Mouse (Mus musculus) midbrain, postnatal 0 days (tissue): ENCODE measurements around the gene Senp1. TPM values are rescaled to one million over a fixed set of nuclear protein-coding genes. Genes with fewer than 3 reads are reported as not detected.
A peak's percentile ranks its signal among the peaks of the same experiment; 100 is the strongest.

Experiments
- ATAC-seq: fragments of 200-750 bp; cut with Nextera tagmentation; 2 replicates; pipeline ENCODE4 v1.8.0; 2017; ENCODE audit warnings: moderate number of reproducible peaks, mild to moderate bottlenecking, moderate TSS enrichment, moderate library complexity; ENCODE audit not compliant: low FRiP score
- DNase-seq: peaks from one replicate; pipeline ENCODE4 v3.0.0-alpha.2; 2015; ENCODE audit warnings: low spot score
- H3K27ac ChIP-seq: fragments of 300-500 bp; sonication (generic); 2 replicates; pipeline ENCODE4 v1.5.1; 2014; ENCODE audit warnings: low read depth, mild to moderate bottlenecking, low read length, mixed read lengths
- H3K27me3 ChIP-seq: fragments of 300-500 bp; sonication (generic); 2 replicates; pipeline ENCODE4 v1.6.1; 2014; ENCODE audit warnings: low read length, control low read depth, mixed read lengths; ENCODE audit not compliant: insufficient read depth
- H3K36me3 ChIP-seq: fragments of 300-500 bp; sonication (generic); 2 replicates; pipeline ENCODE4 v1.6.1; 2014; ENCODE audit warnings: low read length, control low read depth, mixed read lengths; ENCODE audit not compliant: insufficient read depth
- H3K4me1 ChIP-seq: fragments of 300-500 bp; sonication (generic); 2 replicates; pipeline ENCODE4 v1.6.1; 2014; ENCODE audit warnings: mild to moderate bottlenecking, control low read depth, antibody characterized with exemption, low read length, mixed read lengths; ENCODE audit not compliant: insufficient read depth
- H3K4me2 ChIP-seq: fragments of 300-500 bp; sonication (generic); 2 replicates; pipeline ENCODE4 v1.6.1; 2014; ENCODE audit warnings: low read depth, mild to moderate bottlenecking, low read length, mixed read lengths; ENCODE audit not compliant: poor library complexity, severe bottlenecking
- H3K4me3 ChIP-seq: fragments of 300-500 bp; sonication (generic); 2 replicates; pipeline ENCODE4 v1.5.1; 2014; ENCODE audit warnings: low read depth, mild to moderate bottlenecking, low read length, moderate library complexity
- H3K9ac ChIP-seq: fragments of 300-500 bp; sonication (generic); replicated peaks from 2 replicates; pipeline ENCODE4 v1.6.1; 2014; ENCODE audit warnings: mild to moderate bottlenecking, low read length, moderate library complexity, mixed read lengths; ENCODE audit not compliant: poor library complexity, severe bottlenecking
- H3K9me3 ChIP-seq: fragments of 300-500 bp; sonication (generic); 2 replicates; pipeline ENCODE4 v1.6.1; 2016; ENCODE audit warnings: low read length, control low read depth
- CTCF ChIP-seq: IDR thresholded peaks from 2 replicates; pipeline ENCODE4 v1.5.1; 2016; ENCODE audit warnings: antibody characterized with exemption, mild to moderate bottlenecking
- WGBS: fragments of 180-500 bp; shearing (Covaris S2); extraction: QIAGEN DNeasy Blood & Tissue Kit; methylation state at CpG from one replicate; pipeline ENCODE4 v1.1.7; 2014; 5-methylcytosine and 5-hydroxymethylcytosine counted together
- polyA plus RNA-seq: library from polyadenylated mRNA; unstranded; fragments of >200 nt; fragmentation: Nextera tagmentation; extraction: Ambion mirVana; gene quantifications from 2 replicates; pipeline ENCODE4 v1.2.1, GENCODE M21; 2015
- total RNA-seq: library from RNA; depleted of rRNA; stranded (reverse); fragments of >200 nt; gene quantifications from 2 replicates; pipeline ENCODE4 v1.2.3, GENCODE M21; 2014

Senp1 gene
- total and polyA plus RNA-seq, 2 experiments from 2014 or later: 12.1 to 18.2 TPM

GRCm38 (mm10) chr15:98051685-98052084 is 41.9 kb downstream of the Senp1 start:
- H3K4me2 ChIP-seq: no peak overlapping the region
- no peaks in the 10 kb centered on the region for H3K4me1 ChIP-seq
- ATAC-seq (no peak), DNase-seq (no peak)
- no peak for TF ChIP-seq CTCF
- H3K9me3 ChIP-seq: no peaks in the 10 kb centered on the region
- H3K9ac ChIP-seq: no peak overlapping the region
- peaks cover 24% of the 10 kb centered on the region for H3K36me3 ChIP-seq
- WGBS: 89% methylated on average over 5 of the region's 5 CpGs
- H3K27ac ChIP-seq: no peak overlapping the region
- no peaks in the 10 kb centered on the region for H3K27me3 ChIP-seq
- H3K4me3 ChIP-seq: no peak overlapping the region

- Histone ChIP-seq H3K4me2 (no peak overlapping the region), H3K4me1 (no peaks in the 10 kb centered on the region), H3K27ac (no peak overlapping the region), H3K9ac (no peak overlapping the region), H3K27me3 (no peaks in the 10 kb centered on the region), H3K4me3 (no peak overlapping the region), H3K9me3 (no peaks in the 10 kb centered on the region), H3K36me3 (peaks cover 44% of the 10 kb centered on the region)
- no peak for TF ChIP-seq CTCF
- WGBS: 94% methylated on average over 13 of the region's 13 CpGs
- DNase-seq (no peak), ATAC-seq (no peak)
Observed at GRCm38 (mm10) chr15:98048918-98049700, 44.4 kb downstream of the Senp1 start.

GRCm38 (mm10) chr15:98044387-98044786 is 49.2 kb downstream of the Senp1 start:
- H3K4me2 ChIP-seq: no peak overlapping the region
- no peaks in the 10 kb centered on the region for H3K4me1 ChIP-seq
- no peak overlapping the region for H3K27ac ChIP-seq
- peak; percentile 42 for TF ChIP-seq CTCF
- peaks cover 60% of the 10 kb centered on the region for H3K36me3 ChIP-seq
- no peaks in the 10 kb centered on the region for H3K9me3 ChIP-seq
- 95% methylated on average over 5 of the region's 5 CpGs for WGBS
- H3K4me3 ChIP-seq: no peak overlapping the region
- DNase-seq: no peak
- H3K9ac ChIP-seq: no peak overlapping the region
- no peak for ATAC-seq
- H3K27me3 ChIP-seq: no peaks in the 10 kb centered on the region

- ATAC-seq (no peak), DNase-seq (no peak)
- no peaks in the 10 kb centered on the region for H3K27me3 ChIP-seq
- H3K4me2 ChIP-seq: no peak overlapping the region
- no peak overlapping the region for H3K27ac ChIP-seq
- peaks cover 63% of the 10 kb centered on the region for H3K36me3 ChIP-seq
- H3K4me3 ChIP-seq: no peak overlapping the region
- no peaks in the 10 kb centered on the region for H3K9me3 ChIP-seq
- no peaks in the 10 kb centered on the region for H3K4me1 ChIP-seq
- no peak for TF ChIP-seq CTCF
- WGBS: 96% methylated on average over 6 of the region's 6 CpGs
- no peak overlapping the region for H3K9ac ChIP-seq
Observed at GRCm38 (mm10) chr15:98043967-98044366, 49.6 kb downstream of the Senp1 start.

- ATAC-seq: no peak
Observed at GRCm38 (mm10) chr15:98042508-98042907, 51.0 kb downstream of the Senp1 start.

GRCm38 (mm10) chr15:98039682-98040081 is 53.9 kb downstream of the Senp1 start:
- Histone ChIP-seq H3K4me2 (no peak overlapping the region), H3K36me3 (peaks cover 42% of the 10 kb centered on the region), H3K27ac (no peak overlapping the region), H3K4me1 (no peaks in the 10 kb centered on the region), H3K27me3 (no peaks in the 10 kb centered on the region), H3K9ac (no peak overlapping the region), H3K9me3 (no peaks in the 10 kb centered on the region), H3K4me3 (no peak overlapping the region)
- no peak for ATAC-seq
- WGBS: 91% methylated on average over 10 of the region's 10 CpGs
- no peak for TF ChIP-seq CTCF
- DNase-seq: no peak

More at GRCm38 (mm10) chr15:98042508-98042907, 51.0 kb downstream of the Senp1 start:
- H3K4me2 ChIP-seq: no peak overlapping the region
- 91% methylated on average over 12 of the region's 12 CpGs for WGBS
- H3K9me3 ChIP-seq: no peaks in the 10 kb centered on the region
- no peak for DNase-seq
- no peak overlapping the region for H3K27ac ChIP-seq
- no peaks in the 10 kb centered on the region for H3K4me1 ChIP-seq
- no peak overlapping the region for H3K4me3 ChIP-seq
- TF ChIP-seq CTCF: no peak
- H3K9ac ChIP-seq: no peak overlapping the region
- no peaks in the 10 kb centered on the region for H3K27me3 ChIP-seq
- peaks cover 59% of the 10 kb centered on the region for H3K36me3 ChIP-seq
